Mouse (Mus musculus) heart, embryonic 14.5 days (tissue): ENCODE data around the gene Nsl1. TPM values are rescaled to one million over a fixed set of nuclear protein-coding genes. Genes with fewer than 3 reads are reported as not detected.
"Not testable (repeated sequence)": the region's sequence is repeated elsewhere in the genome, so short reads cannot be mapped to it uniquely, and the experiment has no call there.

ENCODE experiments used
- ATAC-seq: fragments of 200-750 bp; cut with Nextera tagmentation; 2 replicates; pipeline ENCODE4 v1.8.0; 2017; ENCODE audit warnings: low read depth, moderate TSS enrichment; ENCODE audit not compliant: insufficient number of reproducible peaks, insufficient read depth, low FRiP score
- H3K27ac ChIP-seq, 2 experiments: fragments of 200-500 bp in 1 of 2; fragments of 300-500 bp in 1 of 2; sonication (generic) in 1 of 2; replicated peaks in 1 of 2; 2 replicates each; pipeline ENCODE4 v1.5.1; 2012 to 2014; ENCODE audit warnings: low read depth in 2 of 2, low read length in 2 of 2, control low read depth in 1 of 2, mild to moderate bottlenecking in 1 of 2, mixed read lengths in 1 of 2; ENCODE audit not compliant: control insufficient read depth in 1 of 2, insufficient read depth in 1 of 2
- H3K27me3 ChIP-seq: fragments of 300-500 bp; sonication (generic); 2 replicates; pipeline ENCODE4 v1.6.1; 2014; ENCODE audit warnings: mild to moderate bottlenecking, low read length, control low read depth; ENCODE audit not compliant: control insufficient read depth, insufficient read depth
- H3K36me3 ChIP-seq: fragments of 300-500 bp; sonication (generic); 2 replicates; pipeline ENCODE4 v1.6.1; 2014; ENCODE audit warnings: mild to moderate bottlenecking, control low read depth, low read length, mixed read lengths; ENCODE audit not compliant: control insufficient read depth, insufficient read depth
- H3K4me1 ChIP-seq, 2 experiments: fragments of 200-500 bp in 1 of 2; fragments of 300-500 bp in 1 of 2; sonication (generic) in 1 of 2; 2 replicates each; pipeline ENCODE4 v1.6.1; 2012 to 2014; ENCODE audit warnings: low read length in 2 of 2, control low read depth in 1 of 2, mixed read lengths in 1 of 2; ENCODE audit not compliant: control insufficient read depth in 2 of 2, insufficient read depth in 2 of 2
- H3K4me2 ChIP-seq: fragments of 300-500 bp; sonication (generic); 2 replicates; pipeline ENCODE4 v1.6.1; 2014; ENCODE audit warnings: mild to moderate bottlenecking, low read length
- H3K4me3 ChIP-seq, 2 experiments: fragments of 200-500 bp in 1 of 2; fragments of 300-500 bp in 1 of 2; sonication (generic) in 1 of 2; 2 replicates each; pipeline ENCODE4 v1.5.1; 2012 to 2014; ENCODE audit warnings: low read length in 2 of 2, mild to moderate bottlenecking in 2 of 2, control low read depth in 1 of 2, low read depth in 1 of 2, moderate library complexity in 1 of 2; ENCODE audit not compliant: control insufficient read depth in 1 of 2, insufficient read depth in 1 of 2
- H3K9ac ChIP-seq: fragments of 300-500 bp; sonication (generic); 2 replicates; pipeline ENCODE4 v1.6.1; 2014; ENCODE audit warnings: mild to moderate bottlenecking, low read length
- H3K9me3 ChIP-seq: fragments of 300-500 bp; sonication (generic); 2 replicates; pipeline ENCODE4 v1.6.1; 2016; ENCODE audit warnings: low read length, control low read depth; ENCODE audit not compliant: control insufficient read depth
- WGBS: fragments of 180-500 bp; shearing (Covaris S2); extraction: QIAGEN DNeasy Blood & Tissue Kit; methylation state at CpG from one replicate; pipeline ENCODE4 v1.1.7; 2014; 5-methylcytosine and 5-hydroxymethylcytosine counted together
- polyA plus RNA-seq: library from polyadenylated mRNA; unstranded; fragments of >200 nt; fragmentation: Nextera tagmentation; extraction: Ambion mirVana; gene quantifications from 2 replicates; pipeline ENCODE4 v1.2.1, GENCODE M21; 2014

Nsl1 gene
- 12.9 and 14.4 TPM in 2 replicates for polyA plus RNA-seq

DNA sequence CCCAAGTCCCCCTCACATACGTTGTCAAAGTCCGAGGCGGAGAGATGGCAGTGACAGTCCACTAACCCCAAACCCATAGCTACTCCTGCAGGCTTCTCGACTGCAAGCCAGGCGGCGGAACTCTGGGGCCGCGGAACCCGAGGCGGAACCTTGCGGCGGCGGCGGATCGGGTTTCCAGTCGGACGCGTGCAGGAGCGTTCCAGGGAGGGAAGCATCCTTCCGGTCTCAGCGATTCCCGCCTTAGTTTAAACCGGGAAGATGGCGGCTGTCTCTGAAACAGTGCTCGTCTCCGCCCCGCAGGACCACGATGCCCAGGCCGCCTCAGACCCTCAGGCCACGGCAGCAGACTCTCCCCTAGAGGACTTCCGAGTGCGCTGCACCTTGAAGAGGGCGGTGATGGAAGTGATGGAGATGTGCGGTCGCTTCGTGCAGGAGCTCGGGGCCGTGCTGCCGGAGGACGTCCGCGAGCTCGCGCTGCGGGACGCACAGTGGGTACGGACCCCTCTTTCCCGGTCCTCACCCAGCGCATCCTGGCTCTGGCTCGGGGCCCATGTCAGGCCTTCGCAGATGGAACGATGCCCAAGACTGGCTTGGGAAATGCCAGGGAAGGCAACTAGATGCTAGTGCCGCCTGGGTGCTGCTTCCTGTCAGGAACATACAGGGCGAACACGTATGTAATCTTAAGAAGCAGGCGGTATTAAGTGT lies at the start of gene Nsl1, which contains the start of gene Tatdn3:
Gene Nsl1 (plus strand): TSS at position 232 of the 705 bp plus-strand sequence.
Gene Tatdn3 (minus strand): TSS at position 152 of the 705 bp plus-strand sequence.
- Histone ChIP-seq H3K4me1 (peaks cover 2 to 5% of the 10 kb centered on the region in 2 experiments; a peak in 3 of 4 replicates), H3K9ac (peak within 1 kb of the TSS; percentile 90), H3K4me2 (peak within 1 kb of the TSS; percentile 88), H3K9me3 (no peaks in the 10 kb centered on the region), H3K27me3 (no peaks in the 10 kb centered on the region), H3K27ac (peak within 1 kb of the TSS; percentile 53 to 60), H3K4me3 (peak within 1 kb of the TSS; percentile 66 to 72), H3K36me3 (peaks cover 31% of the 10 kb centered on the region)
- peak; percentile 79 for ATAC-seq
- WGBS, result under 1% methylated on average over 56 of the region's 56 CpGs

DNA sequence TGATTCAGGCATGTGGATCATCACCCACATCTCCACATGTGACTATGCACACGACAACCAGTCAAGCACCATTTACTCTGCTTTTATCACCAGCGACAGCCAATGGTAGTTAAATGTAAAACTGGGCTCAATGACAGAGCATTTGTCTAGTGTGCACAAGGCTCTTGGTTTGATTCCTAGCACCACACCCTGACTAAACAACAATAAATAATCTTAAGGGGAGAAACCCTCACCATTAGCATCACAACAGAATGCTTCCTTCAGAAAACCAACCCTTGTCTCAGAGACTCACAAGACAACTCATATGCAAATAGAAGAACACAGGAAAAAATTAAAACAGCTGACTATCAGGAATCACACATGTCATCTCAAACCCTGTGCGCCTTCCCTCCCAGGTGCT lies 48.5 kb upstream of the Nsl1 start:
- 94% methylated on average over 3 of the region's 3 CpGs for WGBS
- Histone ChIP-seq H3K4me3 (no peak overlapping the region), H3K9me3 (no peaks in the 10 kb centered on the region), H3K4me2 (no peak overlapping the region), H3K27ac (no peak overlapping the region), H3K9ac (no peak overlapping the region), H3K36me3 (peaks cover 67% of the 10 kb centered on the region), H3K27me3 (no peaks in the 10 kb centered on the region), H3K4me1 (no peaks in the 10 kb centered on the region)
- ATAC-seq, result no peak

DNA sequence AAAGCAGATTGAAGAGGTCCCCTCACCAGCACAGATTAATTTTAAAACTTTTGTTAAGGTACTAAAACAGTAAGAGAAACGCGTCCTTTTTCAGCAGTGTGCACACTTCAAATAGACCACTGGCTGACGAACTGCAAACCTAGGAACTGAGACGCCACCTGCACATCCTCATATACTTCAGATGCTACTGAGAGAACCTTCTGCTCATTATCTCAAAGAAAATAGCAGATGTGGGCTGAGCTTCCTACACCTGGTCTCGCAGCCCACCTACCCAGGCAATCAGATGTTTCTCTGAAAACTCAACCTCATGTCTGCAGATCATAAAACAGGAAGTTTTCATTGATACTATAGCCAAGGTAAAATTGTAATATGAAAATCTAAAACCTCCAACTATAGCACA lies 43.0 kb upstream of the Nsl1 start:
- no peak overlapping the region for H3K4me2 ChIP-seq
- no peaks in the 10 kb centered on the region for H3K27me3 ChIP-seq
- peaks cover 0 to 6% of the 10 kb centered on the region in 2 experiments; a peak in 2 of 4 replicates for H3K4me1 ChIP-seq
- H3K27ac ChIP-seq, result no peak overlapping the region
- ATAC-seq, result no peak
- 90% methylated on average over 5 of the region's 5 CpGs for WGBS
- no peaks in the 10 kb centered on the region for H3K9me3 ChIP-seq
- H3K9ac ChIP-seq, result no peak overlapping the region
- peaks cover 34% of the 10 kb centered on the region for H3K36me3 ChIP-seq
- H3K4me3 ChIP-seq, result no peak overlapping the region

DNA sequence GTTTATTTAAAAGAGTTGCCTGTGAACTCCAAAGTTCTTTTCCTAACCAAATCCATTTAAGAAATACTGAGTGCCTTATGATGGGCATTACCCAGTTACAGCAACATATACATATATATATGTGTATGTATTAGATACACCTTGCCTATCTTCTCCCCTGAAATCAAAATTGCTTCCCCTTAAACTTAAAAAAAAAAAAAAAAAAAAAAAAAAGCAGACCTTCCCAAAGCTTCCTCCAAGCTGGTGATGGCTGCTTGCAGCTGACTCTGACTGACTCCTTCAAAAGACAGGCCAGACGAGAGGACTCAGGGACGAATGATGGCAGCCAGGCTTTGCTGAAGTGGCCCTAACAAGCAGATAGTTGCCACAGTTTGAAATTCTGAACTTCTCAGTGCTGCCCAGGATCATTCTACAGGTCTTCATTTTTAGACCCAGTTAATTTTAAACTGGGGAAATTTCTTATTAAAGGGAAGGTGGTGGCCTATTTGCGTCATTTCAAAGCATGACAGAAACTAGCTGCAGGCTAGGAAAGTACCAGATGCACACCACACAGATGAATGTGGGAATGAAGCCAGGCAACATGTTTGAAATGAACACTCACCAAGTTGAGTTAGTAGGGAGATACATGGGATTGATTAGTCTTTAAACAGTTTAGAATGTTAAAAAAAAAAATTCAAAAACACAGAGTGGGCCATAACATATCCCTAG lies 42.4 kb upstream of the Nsl1 start:
- 71% methylated on average over 3 of the region's 3 CpGs for WGBS
- ATAC-seq, result no peak
- Histone ChIP-seq H3K4me2 (no peak overlapping the region), H3K27me3 (no peaks in the 10 kb centered on the region), H3K36me3 (peaks cover 28% of the 10 kb centered on the region), H3K9me3 (no peaks in the 10 kb centered on the region), H3K9ac (no peak overlapping the region), H3K27ac (no peak overlapping the region), H3K4me1 (peaks cover 3 to 10% of the 10 kb centered on the region in 2 experiments; a peak in 3 of 4 replicates), H3K4me3 (no peak overlapping the region)

DNA sequence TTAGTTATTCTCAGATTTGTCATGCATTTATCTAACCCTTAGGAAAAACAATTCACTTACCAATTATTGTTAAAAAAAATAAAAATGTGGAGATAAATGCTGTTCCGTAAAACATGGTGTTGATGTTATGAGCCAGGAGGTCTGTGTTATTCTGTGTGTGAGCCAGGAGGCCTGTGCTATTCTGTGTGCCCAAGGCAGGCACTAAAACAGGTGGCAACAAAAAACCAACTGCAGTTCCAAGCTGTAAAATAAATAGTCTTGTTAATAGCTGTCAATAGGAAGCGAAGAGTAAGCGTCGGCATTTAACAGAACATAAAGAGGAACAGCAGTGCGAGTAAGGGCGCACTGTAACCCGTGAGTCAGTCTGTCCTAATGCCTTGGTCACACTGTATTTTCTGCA lies 41.8 kb upstream of the Nsl1 start:
- peaks cover 28% of the 10 kb centered on the region for H3K36me3 ChIP-seq
- 89% methylated on average over 7 of the region's 7 CpGs for WGBS
- no peaks in the 10 kb centered on the region for H3K9me3 ChIP-seq
- H3K4me2 ChIP-seq, result no peak overlapping the region
- H3K4me3 ChIP-seq, result no peak overlapping the region
- no peaks in the 10 kb centered on the region for H3K27me3 ChIP-seq
- ATAC-seq, result no peak
- peaks cover 3 to 10% of the 10 kb centered on the region in 2 experiments; a peak in 3 of 4 replicates for H3K4me1 ChIP-seq
- no peak overlapping the region for H3K27ac ChIP-seq
- H3K9ac ChIP-seq, result no peak overlapping the region

DNA sequence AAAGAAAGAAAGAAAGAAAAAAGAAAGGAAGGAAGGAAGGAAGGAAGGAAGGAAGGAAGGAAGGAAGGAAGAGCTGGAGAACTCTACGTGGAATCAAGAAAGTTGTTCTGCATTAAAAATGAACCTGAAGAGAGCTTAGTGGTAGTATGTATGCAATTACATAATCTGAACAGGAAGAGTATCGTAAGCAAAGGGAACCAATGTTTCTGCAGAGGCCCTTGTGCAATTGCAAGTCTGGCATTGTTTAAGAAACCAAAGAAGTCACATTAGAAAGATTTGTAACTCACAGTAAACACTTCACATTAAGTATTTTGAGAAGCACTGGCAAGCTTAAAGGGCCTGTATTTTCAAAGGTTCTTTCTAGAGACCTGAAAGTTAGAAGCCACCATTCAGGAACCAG lies 39.7 kb upstream of the Nsl1 start:
- peaks cover 5 to 15% of the 10 kb centered on the region in 2 experiments; a peak in 3 of 4 replicates for H3K4me1 ChIP-seq
- H3K4me2 ChIP-seq, result no peak overlapping the region
- no peaks in the 10 kb centered on the region for H3K27me3 ChIP-seq
- H3K4me3 ChIP-seq, result no peak overlapping the region
- H3K9me3 ChIP-seq, result no peaks in the 10 kb centered on the region
- H3K9ac ChIP-seq, result no peak overlapping the region
- WGBS, result 90% methylated on average over 2 of the region's 2 CpGs
- H3K27ac ChIP-seq, result no peak overlapping the region
- ATAC-seq, result no peak
- peaks cover 18% of the 10 kb centered on the region for H3K36me3 ChIP-seq

DNA sequence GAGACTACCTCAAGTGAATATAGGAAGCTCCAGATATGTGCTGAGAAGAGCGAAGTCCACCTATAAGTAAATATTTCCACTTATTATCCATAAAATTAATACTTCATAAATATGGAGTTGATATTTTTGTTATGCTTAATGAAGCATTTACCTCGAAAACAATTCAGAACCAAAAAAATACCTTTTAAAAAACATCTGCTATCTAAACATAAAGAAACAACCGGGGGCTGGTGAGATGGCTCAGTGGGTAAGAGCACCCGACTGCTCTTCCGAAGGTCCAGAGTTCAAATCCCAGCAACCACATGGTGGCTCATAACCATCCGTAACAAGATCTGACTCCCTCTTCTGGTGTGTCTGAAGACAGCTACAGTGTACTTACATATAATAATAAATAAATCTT lies 39.0 kb upstream of the Nsl1 start:
- not testable (repeated sequence) for ATAC-seq, H3K4me2 ChIP-seq, H3K9ac ChIP-seq, H3K9me3 ChIP-seq, H3K4me3 ChIP-seq, H3K27ac ChIP-seq, H3K27me3 ChIP-seq
- peaks cover 16% of the 10 kb centered on the region for H3K36me3 ChIP-seq
- peaks cover 5 to 15% of the 10 kb centered on the region in 2 experiments; a peak in 3 of 4 replicates for H3K4me1 ChIP-seq
- 91% methylated on average over 5 of the region's 6 CpGs for WGBS
